Mouse (Mus musculus) limb, embryonic 14.5 days (tissue): ENCODE results near the gene Narf. TPM values are rescaled to one million over a fixed set of nuclear protein-coding genes. Genes with fewer than 3 reads are reported as not detected.

Source experiments
- ATAC-seq: fragments of 200-750 bp; cut with Nextera tagmentation; 2 replicates; pipeline ENCODE4 v1.8.0; 2017; ENCODE audit warnings: low read depth, moderate number of reproducible peaks, moderate TSS enrichment; ENCODE audit not compliant: low FRiP score
- DNase-seq: peaks from one replicate; pipeline ENCODE4 v3.0.0-alpha.2; 2015; ENCODE audit warnings: low spot score
- H3K27ac ChIP-seq: fragments of 300-500 bp; sonication (generic); replicated peaks from 2 replicates; pipeline ENCODE4 v1.5.1; 2014; ENCODE audit warnings: low read depth, mild to moderate bottlenecking, low read length, moderate library complexity, mixed read lengths
- H3K27me3 ChIP-seq: fragments of 300-500 bp; sonication (generic); 2 replicates; pipeline ENCODE4 v1.6.1; 2014; ENCODE audit warnings: low read length, mixed read lengths; ENCODE audit not compliant: control insufficient read depth, insufficient read depth
- H3K36me3 ChIP-seq: fragments of 300-500 bp; sonication (generic); 2 replicates; pipeline ENCODE4 v1.6.1; 2014; ENCODE audit warnings: mild to moderate bottlenecking, low read length, moderate library complexity, mixed read lengths; ENCODE audit not compliant: control insufficient read depth, insufficient read depth
- H3K4me1 ChIP-seq: fragments of 300-500 bp; sonication (generic); 2 replicates; pipeline ENCODE4 v1.6.1; 2014; ENCODE audit warnings: antibody characterized with exemption, low read length, mixed read lengths; ENCODE audit not compliant: control insufficient read depth, insufficient read depth
- H3K4me2 ChIP-seq: fragments of 300-500 bp; sonication (generic); replicated peaks from 2 replicates; pipeline ENCODE4 v1.6.1; 2014; ENCODE audit warnings: low read depth, mild to moderate bottlenecking, low read length, moderate library complexity; ENCODE audit not compliant: severe bottlenecking
- H3K4me3 ChIP-seq: fragments of 300-500 bp; sonication (generic); replicated peaks from 2 replicates; pipeline ENCODE4 v1.5.1; 2014; ENCODE audit warnings: low read length
- H3K9ac ChIP-seq: fragments of 300-500 bp; sonication (generic); 2 replicates; pipeline ENCODE4 v1.6.1; 2014; ENCODE audit warnings: mild to moderate bottlenecking, low read depth, low read length, moderate library complexity; ENCODE audit not compliant: severe bottlenecking
- H3K9me3 ChIP-seq: fragments of 300-500 bp; sonication (generic); 2 replicates; pipeline ENCODE4 v1.6.1; 2016; ENCODE audit warnings: low read length; ENCODE audit not compliant: control insufficient read depth
- POLR2A ChIP-seq: fragments of 200-500 bp; IDR thresholded peaks from 2 replicates; pipeline ENCODE4 v1.8.0; 2012; ENCODE audit warnings: inconsistent platforms, mild to moderate bottlenecking, moderate library complexity, borderline replicate concordance; ENCODE audit not compliant: insufficient read depth, insufficient read length; ENCODE audit errors: extremely low read depth
- WGBS: fragments of 180-500 bp; shearing (Covaris S2); extraction: QIAGEN DNeasy Blood & Tissue Kit; methylation state at CpG from one replicate; pipeline ENCODE4 v1.1.7; 2014; 5-methylcytosine and 5-hydroxymethylcytosine counted together
- polyA plus RNA-seq, 2 experiments: library from polyadenylated mRNA; depleted of rRNA in 1 of 2; stranded (reverse) in 1 of 2; unstranded in 1 of 2; fragments of >200 nt; fragmentation: Nextera tagmentation in 1 of 2; extraction: Ambion mirVana in 1 of 2; gene quantifications; 2 replicates each; pipeline versions ENCODE4 v1.2.1 to v1.2.3; 2012 to 2014

The Narf gene
- polyA plus RNA-seq, 2 experiments: 44.1 to 49.4 TPM

DNA sequence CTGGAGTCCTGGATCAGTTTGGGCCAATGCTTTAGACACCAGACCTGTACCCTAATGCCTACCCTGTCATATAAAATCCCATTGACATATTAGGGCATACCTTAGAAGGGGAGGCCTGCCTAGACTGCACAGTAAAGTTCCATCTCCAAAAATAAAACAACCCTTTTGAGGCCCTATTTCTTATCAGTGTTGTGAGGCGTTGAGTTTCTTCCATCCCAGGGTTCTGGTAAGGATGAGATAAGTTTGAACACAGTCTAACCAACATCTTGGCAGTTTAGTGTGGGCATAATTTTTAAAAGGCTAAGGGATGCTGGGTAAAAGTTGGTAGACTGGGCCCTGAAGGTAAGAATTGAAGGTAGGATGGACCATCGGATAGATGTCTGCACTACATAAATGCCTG, 2.6 kb downstream of the Narf start:
- Histone ChIP-seq H3K27me3 (no peaks in the 10 kb centered on the region), H3K4me1 (peaks cover 20% of the 10 kb centered on the region), H3K27ac (no peak overlapping the region), H3K9ac (no peak overlapping the region), H3K4me2 (no peak overlapping the region), H3K36me3 (peaks cover 60% of the 10 kb centered on the region), H3K4me3 (no peak overlapping the region), H3K9me3 (no peaks in the 10 kb centered on the region)
- WGBS: 92% methylated on average over 2 of the region's 2 CpGs
- no peak for TF ChIP-seq POLR2A
- DNase-seq (no peak), ATAC-seq (no peak)

DNA sequence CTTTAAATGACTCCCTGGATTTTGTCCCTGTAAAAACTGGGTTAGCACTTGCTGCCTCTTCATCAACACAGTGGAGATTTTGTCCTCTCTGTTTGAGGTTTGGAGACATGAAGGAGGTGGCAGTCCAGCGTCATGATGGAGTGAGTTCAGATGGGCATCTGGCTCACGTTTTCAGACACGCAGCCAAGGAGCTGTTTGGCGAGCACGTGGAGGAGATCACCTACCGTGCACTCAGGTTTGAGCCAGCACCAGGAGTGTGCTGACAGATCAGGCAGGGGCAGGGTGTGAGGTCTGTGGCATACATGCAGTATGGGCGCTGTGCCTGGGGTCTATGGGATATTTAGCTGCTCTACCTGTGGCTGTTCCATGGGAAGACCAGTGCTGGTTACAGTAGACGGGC, 13.1 kb downstream of the Narf start:
- Histone ChIP-seq H3K27me3 (no peaks in the 10 kb centered on the region), H3K9ac (no peak overlapping the region), H3K9me3 (no peaks in the 10 kb centered on the region), H3K4me2 (no peak overlapping the region), H3K4me3 (no peak overlapping the region), H3K36me3 (peaks cover 98% of the 10 kb centered on the region), H3K27ac (no peak overlapping the region), H3K4me1 (no peaks in the 10 kb centered on the region)
- DNase-seq: no peak
- 90% methylated on average over 8 of the region's 8 CpGs for WGBS
- TF ChIP-seq POLR2A: no peak
- no peak for ATAC-seq

DNA sequence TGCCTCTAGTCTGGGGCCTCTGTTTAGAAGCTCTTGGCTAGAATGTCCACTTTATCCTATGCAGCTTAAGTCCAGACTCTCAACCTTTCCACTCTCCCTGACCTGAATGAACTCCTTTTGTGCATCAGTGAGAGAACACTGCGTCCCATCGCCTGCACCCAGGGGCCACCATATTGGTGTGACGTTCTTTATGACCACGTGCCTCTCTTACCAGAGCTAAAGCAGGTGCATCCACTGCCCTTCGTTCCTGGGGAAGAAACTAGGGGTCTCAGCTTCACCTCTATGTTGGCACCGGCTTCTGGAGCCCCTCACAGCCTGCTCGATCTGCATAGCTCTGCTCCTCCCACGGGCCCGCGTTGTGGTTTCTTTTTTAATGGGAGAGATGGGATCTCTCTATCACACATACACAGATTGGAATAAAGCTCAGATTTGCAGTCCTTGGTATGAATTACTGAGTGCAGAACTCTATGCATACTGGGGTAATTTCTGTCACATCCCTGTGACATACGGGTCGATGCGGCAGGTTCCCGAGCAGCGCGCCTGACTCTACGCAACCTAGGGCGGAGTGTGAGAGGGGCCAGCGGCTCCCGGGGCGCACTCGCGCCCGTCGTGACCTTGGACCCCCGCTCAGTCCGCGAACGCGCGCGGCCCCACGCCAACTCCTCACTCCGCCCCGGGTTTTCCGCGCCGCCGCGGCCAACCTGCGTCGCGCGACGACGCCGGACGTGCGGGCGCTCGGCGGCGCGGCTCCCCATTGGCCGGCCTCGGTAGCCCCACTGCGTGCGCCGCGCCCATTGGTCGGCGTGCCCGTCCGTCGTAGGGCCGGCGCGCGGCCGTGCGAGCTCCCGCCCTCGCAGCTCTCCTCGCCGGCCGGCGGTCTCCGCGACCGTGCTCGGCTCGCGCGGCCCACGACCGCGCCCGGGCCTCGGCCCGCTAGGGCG, 22.4 kb downstream of the Narf start, which contains the start of gene Foxk2:
Foxk2 (plus strand) TSS at position 831 of the 941 bp plus-strand sequence.
- WGBS: under 1% methylated on average over 65 of the region's 91 CpGs

DNA sequence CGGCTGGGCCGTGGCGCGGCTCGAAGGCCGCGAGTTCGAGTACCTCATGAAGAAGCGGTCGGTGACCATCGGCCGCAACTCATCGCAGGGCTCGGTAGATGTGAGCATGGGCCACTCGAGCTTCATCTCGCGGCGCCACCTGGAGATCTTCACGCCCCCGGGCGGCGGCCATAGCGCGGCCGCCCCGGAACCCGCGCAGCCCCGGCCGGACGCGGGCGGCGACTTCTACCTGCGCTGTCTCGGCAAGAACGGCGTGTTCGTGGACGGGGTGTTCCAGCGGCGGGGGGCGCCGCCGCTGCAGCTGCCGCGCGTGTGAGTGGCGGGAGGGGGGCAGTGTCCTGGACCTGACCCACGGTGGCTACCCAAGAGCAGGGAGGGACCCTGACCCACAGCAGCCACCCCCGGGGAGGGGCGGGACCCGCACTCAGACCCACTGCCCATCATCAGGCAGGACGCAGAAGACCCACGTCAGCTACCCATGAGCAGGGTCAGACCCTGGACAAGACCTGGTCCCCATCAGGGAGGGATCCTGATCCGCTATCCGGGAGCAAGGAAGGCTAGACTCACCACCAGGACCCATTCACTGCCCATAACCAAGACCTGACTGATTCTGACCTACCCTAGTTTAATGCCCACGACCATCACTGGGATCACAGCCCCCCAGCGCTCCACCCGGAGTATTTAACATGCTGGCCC, 23.3 kb downstream of the Narf start:
- Histone ChIP-seq H3K36me3 (peaks cover 29% of the 10 kb centered on the region), H3K4me3 (peak overlapping the region; percentile 97), H3K9ac (peak overlapping the region; percentile 94), H3K27me3 (no peaks in the 10 kb centered on the region), H3K4me2 (peak overlapping the region; percentile 70), H3K9me3 (no peaks in the 10 kb centered on the region), H3K27ac (peak overlapping the region; percentile 81), H3K4me1 (peaks cover 12% of the 10 kb centered on the region)
- no peak for TF ChIP-seq POLR2A
- under 1% methylated on average over 17 of the region's 60 CpGs for WGBS
- DNase-seq: no peak
- peak; percentile 14; the same call in 1 of the 2 replicates for ATAC-seq

More for the DNA sequence above, 22.4 kb downstream of the Narf start, which contains the start of gene Foxk2:
- Histone ChIP-seq H3K9ac (peak within 1 kb of the TSS; percentile 94), H3K36me3 (peaks cover 36% of the 10 kb centered on the region), H3K27ac (peak within 1 kb of the TSS; percentile 81), H3K9me3 (no peaks in the 10 kb centered on the region), H3K4me1 (peaks cover 12% of the 10 kb centered on the region), H3K27me3 (no peaks in the 10 kb centered on the region), H3K4me2 (peak within 1 kb of the TSS; percentile 70), H3K4me3 (peak within 1 kb of the TSS; percentile 97)
- ATAC-seq (peak; percentile 98), DNase-seq (peak; percentile 92)
- no peak for TF ChIP-seq POLR2A

DNA sequence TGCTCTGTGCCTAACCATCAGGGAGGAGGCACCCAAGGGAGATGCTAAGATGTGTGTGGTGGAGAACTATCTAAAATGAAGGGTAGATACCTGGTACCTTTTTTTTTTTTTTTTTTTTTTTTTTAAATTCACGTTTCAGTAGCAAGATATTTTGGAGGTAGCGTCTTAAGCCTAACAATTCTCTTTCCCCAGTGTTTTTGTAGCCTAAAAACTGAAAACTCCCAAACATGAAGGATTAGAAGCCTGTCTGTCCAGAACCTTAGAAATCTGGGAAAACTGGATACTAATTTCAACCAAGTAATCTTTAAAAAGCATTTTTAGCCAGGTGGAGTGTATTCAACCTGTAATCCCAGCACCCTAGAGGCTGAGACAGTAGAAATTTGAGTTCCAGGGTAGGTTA, 24.0 kb downstream of the Narf start:
- ATAC-seq: no peak
- no peaks in the 10 kb centered on the region for H3K27me3 ChIP-seq
- H3K27ac ChIP-seq: no peak overlapping the region
- TF ChIP-seq POLR2A: no peak
- H3K4me3 ChIP-seq: peak overlapping the region; percentile 97
- peaks cover 26% of the 10 kb centered on the region for H3K36me3 ChIP-seq
- H3K4me1 ChIP-seq: peaks cover 12% of the 10 kb centered on the region
- H3K9me3 ChIP-seq: no peaks in the 10 kb centered on the region
- peak overlapping the region; percentile 70 for H3K4me2 ChIP-seq
- WGBS: 57% methylated on average over 2 of the region's 2 CpGs
- DNase-seq: no peak
- peak overlapping the region; percentile 94 for H3K9ac ChIP-seq
